Mouse (Mus musculus): Measurements from ENCODE around the gene Kcnc3. TPM values are rescaled to one million over a fixed set of nuclear protein-coding genes. Genes with fewer than 3 reads are reported as not detected.

Gene Kcnc3
- polyA plus RNA-seq (2015; fragmentation: Nextera tagmentation; extraction: Ambion mirVana), result 0.30 and 0.39 TPM in 2 replicates

DNA sequence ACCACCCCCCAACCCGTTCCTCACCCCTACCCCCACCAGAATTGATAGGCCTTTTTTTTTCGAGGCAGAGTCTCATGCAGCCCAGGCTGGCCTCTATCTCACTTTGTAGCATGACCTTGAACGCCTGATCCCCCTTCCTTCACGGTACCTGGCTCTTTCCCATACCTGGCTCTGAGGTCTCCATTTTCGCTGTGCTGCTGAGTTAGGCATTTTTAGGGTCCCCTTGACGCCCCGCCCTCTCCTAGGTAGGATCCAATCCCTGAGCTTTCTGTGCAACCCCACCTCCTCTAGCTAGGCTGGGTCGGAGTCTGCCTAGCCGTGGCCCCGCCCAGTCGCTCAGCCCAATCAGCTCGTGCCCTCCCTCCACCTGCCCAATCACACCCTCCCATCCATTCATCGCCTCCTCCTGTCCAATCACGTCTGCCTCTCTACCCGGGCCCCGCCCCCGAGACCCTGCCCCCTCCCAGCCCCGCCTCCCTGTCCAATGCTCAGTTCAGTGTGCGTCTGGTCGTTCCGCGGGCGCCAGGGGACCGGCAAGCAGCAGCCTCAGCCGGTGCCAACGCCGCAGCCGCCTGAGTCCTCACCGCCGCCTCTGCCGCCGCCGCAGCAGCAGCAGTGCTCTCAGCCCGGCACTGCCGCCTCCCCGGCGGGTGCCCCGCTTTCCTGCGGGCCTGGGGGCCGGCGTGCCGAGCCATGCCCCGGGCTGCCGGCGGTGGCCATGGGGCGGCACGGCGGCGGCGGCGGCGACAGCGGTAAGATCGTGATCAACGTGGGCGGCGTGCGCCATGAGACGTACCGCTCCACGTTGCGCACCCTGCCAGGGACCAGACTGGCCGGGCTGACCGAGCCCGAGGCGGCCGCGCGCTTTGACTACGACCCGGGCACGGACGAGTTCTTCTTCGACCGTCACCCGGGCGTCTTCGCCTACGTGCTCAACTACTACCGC is at the start of gene Kcnc3:
Gene Kcnc3, plus strand, starts transcription at position 263 of the 946 bp plus-strand sequence.
- Histone ChIP-seq H3K36me3 (no peaks in the 10 kb centered on the region), H3K27me3 (replicated peaks) (peaks cover 69% of the 10 kb centered on the region), H3K4me2 (peak within 1 kb of the TSS; percentile 100), H3K4me1 (peaks cover 45% of the 10 kb centered on the region), H3K4me3 (replicated peaks) (peak within 1 kb of the TSS; percentile 55), H3K27ac (0 out of 2 replicates have a peak within 1 kb of the TSS, but pooled peaks have one; percentile 26), H3K9me3 (no peaks in the 10 kb centered on the region), H3K9ac (peak within 1 kb of the TSS; percentile 22; the same call in 1 of the 2 replicates)
- under 1% methylated on average over 65 of the region's 80 CpGs for WGBS
- peak; percentile 93 for ATAC-seq (ENCODE audit: insufficient read depth, low FRiP score, low read depth)

GRCm38 (mm10) chr7:44542555-44542954 is 47.9 kb upstream of the Kcnc3 start:
- no peaks in the 10 kb centered on the region for H3K9me3 ChIP-seq
- 86% methylated on average over 11 of the region's 11 CpGs for WGBS
- ATAC-seq (ENCODE audit: insufficient read depth, low FRiP score, low read depth), result no peak
- no peak overlapping the region for H3K4me2 ChIP-seq
- H3K4me3 ChIP-seq (replicated peaks), result no peak overlapping the region
- H3K36me3 ChIP-seq, result peaks cover 38% of the 10 kb centered on the region
- no peaks in the 10 kb centered on the region for H3K27me3 ChIP-seq (replicated peaks)
- H3K27ac ChIP-seq, result no peak overlapping the region
- peaks cover 3% of the 10 kb centered on the region for H3K4me1 ChIP-seq
- H3K9ac ChIP-seq, result no peak overlapping the region

GRCm38 (mm10) chr7:44543071-44543470 is 47.4 kb upstream of the Kcnc3 start:
- Histone ChIP-seq H3K27me3 (replicated peaks) (no peaks in the 10 kb centered on the region), H3K36me3 (peaks cover 37% of the 10 kb centered on the region), H3K9me3 (no peaks in the 10 kb centered on the region), H3K4me1 (peaks cover 8% of the 10 kb centered on the region), H3K9ac (no peak overlapping the region), H3K27ac (no peak overlapping the region), H3K4me3 (replicated peaks) (no peak overlapping the region), H3K4me2 (no peak overlapping the region)
- WGBS, result 79% methylated on average over 12 of the region's 12 CpGs
- ATAC-seq (ENCODE audit: insufficient read depth, low FRiP score, low read depth), result no peak

GRCm38 (mm10) chr7:44546274-44546673 is 44.2 kb upstream of the Kcnc3 start:
- Histone ChIP-seq H3K4me2 (no peak overlapping the region), H3K27me3 (replicated peaks) (no peaks in the 10 kb centered on the region), H3K27ac (no peak overlapping the region), H3K4me3 (replicated peaks) (no peak overlapping the region), H3K36me3 (peaks cover 25% of the 10 kb centered on the region), H3K9ac (no peak overlapping the region), H3K9me3 (no peaks in the 10 kb centered on the region), H3K4me1 (peaks cover 8% of the 10 kb centered on the region)
- 97% methylated on average over 3 of the region's 3 CpGs for WGBS
- no peak for ATAC-seq (ENCODE audit: insufficient read depth, low FRiP score, low read depth)

- Histone ChIP-seq H3K4me1 (peaks cover 8% of the 10 kb centered on the region), H3K27me3 (replicated peaks) (no peaks in the 10 kb centered on the region), H3K4me2 (peak overlapping the region; percentile 92; the same call in 1 of the 2 replicates), H3K9ac (no peak overlapping the region), H3K36me3 (peaks cover 23% of the 10 kb centered on the region), H3K9me3 (no peaks in the 10 kb centered on the region), H3K4me3 (replicated peaks) (peak overlapping the region; percentile 73), H3K27ac (no peak overlapping the region)
- ATAC-seq (ENCODE audit: insufficient read depth, low FRiP score, low read depth), result no peak
- WGBS, result 92% methylated on average over 13 of the region's 13 CpGs
Observed at GRCm38 (mm10) chr7:44547041-44547440, 43.4 kb upstream of the Kcnc3 start.

DNA sequence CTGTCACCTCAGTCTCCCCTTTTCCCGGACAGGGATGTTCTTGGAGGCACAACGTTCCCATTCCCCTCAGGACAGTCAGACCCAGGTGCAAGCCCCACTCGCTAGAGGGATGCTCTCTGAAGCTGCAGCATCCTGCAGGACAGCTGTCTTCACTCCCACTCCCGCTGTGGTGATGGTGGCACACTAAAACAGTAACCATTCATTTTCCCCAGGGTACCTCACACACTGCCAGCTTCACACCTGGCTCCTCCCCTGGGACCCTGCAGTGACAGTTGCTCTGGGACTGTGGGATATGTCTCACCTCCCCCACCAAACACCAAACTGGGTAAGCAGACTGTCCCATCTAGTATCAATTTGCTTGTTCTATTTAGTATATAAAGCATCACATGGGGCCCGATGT is 42.7 kb upstream of the Kcnc3 start:
- 16% methylated on average over 5 of the region's 5 CpGs for WGBS
- no peaks in the 10 kb centered on the region for H3K27me3 ChIP-seq (replicated peaks)
- H3K9ac ChIP-seq, result peak overlapping the region; percentile 65; the same call in 1 of the 2 replicates
- H3K4me3 ChIP-seq (replicated peaks), result peak overlapping the region; percentile 73
- no peaks in the 10 kb centered on the region for H3K9me3 ChIP-seq
- peak overlapping the region; percentile 92 for H3K4me2 ChIP-seq
- H3K4me1 ChIP-seq, result peaks cover 11% of the 10 kb centered on the region
- H3K27ac ChIP-seq, result peak overlapping the region; percentile 77
- H3K36me3 ChIP-seq, result peaks cover 17% of the 10 kb centered on the region
- ATAC-seq (ENCODE audit: insufficient read depth, low FRiP score, low read depth), result no peak

DNA sequence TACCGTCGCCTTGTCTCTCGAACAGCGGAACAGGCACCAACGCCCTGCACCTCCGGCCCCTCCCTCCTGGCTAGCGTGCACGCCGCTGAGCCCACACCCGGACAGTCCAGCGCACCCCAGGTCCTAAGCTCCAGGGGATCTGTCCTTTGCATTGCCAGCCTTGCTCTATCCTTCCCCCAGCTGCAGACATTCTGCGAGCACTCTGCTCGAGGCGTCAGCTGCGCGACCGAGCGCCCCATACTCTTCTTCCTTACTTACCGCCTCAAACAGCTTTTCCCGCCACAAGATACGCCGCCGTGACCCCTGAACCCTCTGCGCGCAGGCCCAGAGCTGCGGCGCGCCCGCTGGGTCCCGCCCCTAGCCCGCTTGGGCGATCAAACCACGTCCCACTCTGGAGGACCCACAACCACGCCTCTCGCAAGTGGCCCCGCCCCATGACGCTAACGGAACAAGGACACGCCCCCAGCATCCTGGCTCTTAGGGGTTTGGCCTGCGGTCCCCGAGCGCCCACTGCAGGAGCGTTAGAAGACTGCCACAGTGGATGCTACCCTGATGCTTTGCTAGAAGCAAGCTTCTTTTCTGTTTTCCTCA is 41.9 kb upstream of the Kcnc3 start, which contains the start of gene Pold1:
Gene Pold1, minus strand, starts transcription at position 353 of the 591 bp plus-strand sequence.
- Histone ChIP-seq H3K36me3 (peaks cover 17% of the 10 kb centered on the region), H3K4me2 (peak within 1 kb of the TSS; percentile 92), H3K9me3 (no peaks in the 10 kb centered on the region), H3K9ac (peak within 1 kb of the TSS; percentile 65), H3K4me1 (peaks cover 15% of the 10 kb centered on the region), H3K4me3 (replicated peaks) (peak within 1 kb of the TSS; percentile 73), H3K27me3 (replicated peaks) (no peaks in the 10 kb centered on the region), H3K27ac (peak within 1 kb of the TSS; percentile 77)
- ATAC-seq (ENCODE audit: insufficient read depth, low FRiP score, low read depth), result peak; percentile 96
- WGBS, result under 1% methylated on average over 43 of the region's 43 CpGs

- no peaks in the 10 kb centered on the region for H3K9me3 ChIP-seq
- no peak for ATAC-seq (ENCODE audit: insufficient read depth, low FRiP score, low read depth)
- H3K9ac ChIP-seq, result no peak overlapping the region
- peaks cover 17% of the 10 kb centered on the region for H3K36me3 ChIP-seq
- no peak overlapping the region for H3K4me2 ChIP-seq
- WGBS, result 93% methylated on average over 23 of the region's 23 CpGs
- no peak overlapping the region for H3K4me3 ChIP-seq (replicated peaks)
- H3K27me3 ChIP-seq (replicated peaks), result no peaks in the 10 kb centered on the region
- no peak overlapping the region for H3K27ac ChIP-seq
- peaks cover 15% of the 10 kb centered on the region for H3K4me1 ChIP-seq
Observed at GRCm38 (mm10) chr7:44549621-44550408, 40.6 kb upstream of the Kcnc3 start.

DNA sequence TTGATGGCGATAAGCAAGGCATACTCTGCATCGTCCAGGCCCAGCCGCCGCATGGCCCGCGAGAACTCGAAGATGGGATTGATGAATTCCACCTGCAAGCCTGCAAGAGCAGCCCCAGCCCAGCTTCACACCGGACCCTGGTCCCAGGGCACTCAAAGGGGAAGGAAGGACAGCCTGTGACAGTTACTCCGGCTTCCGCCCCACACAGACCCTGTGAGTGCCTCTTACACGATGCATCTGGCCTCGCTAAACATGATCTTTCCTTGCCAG is 40.1 kb upstream of the Kcnc3 start:
- H3K9ac ChIP-seq, result no peak overlapping the region
- ATAC-seq (ENCODE audit: insufficient read depth, low FRiP score, low read depth), result no peak
- H3K27ac ChIP-seq, result no peak overlapping the region
- no peak overlapping the region for H3K4me2 ChIP-seq
- H3K9me3 ChIP-seq, result no peaks in the 10 kb centered on the region
- peaks cover 17% of the 10 kb centered on the region for H3K36me3 ChIP-seq
- no peak overlapping the region for H3K4me3 ChIP-seq (replicated peaks)
- WGBS, result 93% methylated on average over 12 of the region's 12 CpGs
- peaks cover 15% of the 10 kb centered on the region for H3K4me1 ChIP-seq
- H3K27me3 ChIP-seq (replicated peaks), result no peaks in the 10 kb centered on the region

- 89% methylated on average over 21 of the region's 21 CpGs for WGBS
- no peak for ATAC-seq (ENCODE audit: insufficient read depth, low FRiP score, low read depth)
- no peak overlapping the region for H3K27ac ChIP-seq
- H3K27me3 ChIP-seq (replicated peaks), result no peaks in the 10 kb centered on the region
- H3K9ac ChIP-seq, result no peak overlapping the region
- no peaks in the 10 kb centered on the region for H3K9me3 ChIP-seq
- H3K36me3 ChIP-seq, result peaks cover 17% of the 10 kb centered on the region
- peaks cover 15% of the 10 kb centered on the region for H3K4me1 ChIP-seq
- H3K4me2 ChIP-seq, result no peak overlapping the region
- H3K4me3 ChIP-seq (replicated peaks), result no peak overlapping the region
Observed at GRCm38 (mm10) chr7:44551301-44551700, 39.2 kb upstream of the Kcnc3 start.

GRCm38 (mm10) chr7:44551731-44552130 is 38.7 kb upstream of the Kcnc3 start:
- no peak for ATAC-seq (ENCODE audit: insufficient read depth, low FRiP score, low read depth)
- Histone ChIP-seq H3K4me2 (no peak overlapping the region), H3K9me3 (no peaks in the 10 kb centered on the region), H3K4me1 (peaks cover 15% of the 10 kb centered on the region), H3K27ac (no peak overlapping the region), H3K9ac (no peak overlapping the region), H3K36me3 (peaks cover 17% of the 10 kb centered on the region), H3K4me3 (replicated peaks) (no peak overlapping the region), H3K27me3 (replicated peaks) (no peaks in the 10 kb centered on the region)
- WGBS, result 81% methylated on average over 22 of the region's 22 CpGs
